Mouse (Mus musculus): ENCODE data around the gene Serpinb9f.
"Not testable (repeated sequence)": the region's sequence is repeated elsewhere in the genome, so short reads cannot be mapped to it uniquely, and the experiment has no call there.

DNA sequence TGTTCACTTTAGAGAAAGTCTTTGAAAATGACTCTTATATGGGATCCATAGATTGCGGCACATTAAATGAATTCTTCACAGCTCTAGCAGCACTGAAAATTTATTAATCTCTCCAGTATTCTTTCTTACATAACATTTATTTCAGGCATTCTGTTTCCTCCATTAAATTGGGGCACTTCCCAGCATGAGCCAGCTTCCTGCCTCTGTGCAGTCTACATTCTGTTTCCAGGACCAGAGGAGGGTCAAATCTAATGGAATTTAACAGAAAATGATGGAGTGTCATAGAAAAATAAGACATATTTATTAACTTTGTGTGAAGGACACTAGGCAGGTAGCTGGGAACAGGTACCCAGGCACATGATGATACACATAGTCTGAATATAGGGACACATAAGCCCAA is 32.8 kb downstream of the Serpinb9f start:
- not testable (repeated sequence) for TF ChIP-seq CTCF (IDR thresholded peaks at IDR 0.05; ENCODE audit: borderline replicate concordance, insufficient read depth, low read length); POLR2A (IDR thresholded peaks at IDR 0.05; ENCODE audit: low read depth, low read length)

Data from embryonic fibroblast, embryonic 13.5 days (primary cell).